Mouse (Mus musculus): ENCODE measurements around the gene Gdf7.

- TF ChIP-seq CTCF (conservative IDR thresholded peaks at IDR 0.05; ENCODE audit: low read length), result no peak
- no peak for TF ChIP-seq NANOG (IDR thresholded peaks at IDR 0.05; ENCODE audit: borderline replicate concordance, low read length)
- TF ChIP-seq POU5F1 (IDR thresholded peaks at IDR 0.05; ENCODE audit: borderline replicate concordance, low read length), result no peak
Measured at GRCm38 (mm10) chr12:8269627-8270026, 32.1 kb downstream of the Gdf7 start.

All from E14TG2a.4 (cell line).